Mouse (Mus musculus) liver, embryonic 11.5 days (tissue): ENCODE measurements around the gene Olfr275. TPM values are rescaled to one million over a fixed set of nuclear protein-coding genes. Genes with fewer than 3 reads are reported as not detected.
"Not testable (repeated sequence)": the region's sequence is repeated elsewhere in the genome, so short reads cannot be mapped to it uniquely, and the experiment has no call there.

Experiments used
- ATAC-seq: fragments of 200-750 bp; cut with Nextera tagmentation; replicated peaks from 2 replicates; pipeline ENCODE4 v1.8.0; 2017; ENCODE audit warnings: moderate number of reproducible peaks, mild to moderate bottlenecking, moderate TSS enrichment, moderate library complexity; ENCODE audit not compliant: low FRiP score
- DNase-seq: peaks from one replicate; pipeline ENCODE4 v3.0.0-alpha.2; 2017; ENCODE audit warnings: low spot score
- H3K27ac ChIP-seq: fragments of 300-500 bp; sonication (generic); 2 replicates; pipeline ENCODE4 v1.5.1; 2014; ENCODE audit warnings: mild to moderate bottlenecking, low read depth, low read length, control low read depth
- H3K27me3 ChIP-seq: fragments of 300-500 bp; sonication (generic); replicated peaks from 2 replicates; pipeline ENCODE4 v1.6.1; 2014; ENCODE audit warnings: low read length, mixed read lengths; ENCODE audit not compliant: control insufficient read depth, insufficient read depth
- H3K36me3 ChIP-seq: fragments of 300-500 bp; sonication (generic); 2 replicates; pipeline ENCODE4 v1.6.1; 2014; ENCODE audit warnings: mild to moderate bottlenecking, low read length, moderate library complexity, mixed read lengths; ENCODE audit not compliant: control insufficient read depth, insufficient read depth
- H3K4me1 ChIP-seq: fragments of 300-500 bp; sonication (generic); replicated peaks from 2 replicates; pipeline ENCODE4 v1.6.1; 2014; ENCODE audit warnings: low read length, mixed read lengths; ENCODE audit not compliant: control insufficient read depth, insufficient read depth
- H3K4me2 ChIP-seq: fragments of 300-500 bp; sonication (generic); 2 replicates; pipeline ENCODE4 v1.6.1; 2014; ENCODE audit warnings: mild to moderate bottlenecking, control low read depth, moderate library complexity
- H3K4me3 ChIP-seq: fragments of 300-500 bp; sonication (generic); 2 replicates; pipeline ENCODE4 v1.5.1; 2014; ENCODE audit warnings: low read depth, low read length, control low read depth
- H3K9ac ChIP-seq: fragments of 300-500 bp; sonication (generic); 2 replicates; pipeline ENCODE4 v1.6.1; 2014; ENCODE audit warnings: low read depth, low read length, control low read depth
- H3K9me3 ChIP-seq: fragments of 300-500 bp; sonication (generic); 2 replicates; pipeline ENCODE4 v1.6.1; 2016; ENCODE audit warnings: low read length, inconsistent platforms, mixed read lengths; ENCODE audit not compliant: control insufficient read depth
- WGBS: fragments of 180-500 bp; shearing (Covaris S2); extraction: QIAGEN DNeasy Blood & Tissue Kit; methylation state at CpG from one replicate; pipeline ENCODE4 v1.1.7; 2014; 5-methylcytosine and 5-hydroxymethylcytosine counted together
- polyA plus RNA-seq: library from polyadenylated mRNA; unstranded; fragments of >200 nt; fragmentation: Nextera tagmentation; extraction: Ambion mirVana; gene quantifications from 2 replicates; pipeline ENCODE4 v1.2.1, GENCODE M21; 2014

Olfr275 gene
- polyA plus RNA-seq, result not detected in 2 replicates

DNA sequence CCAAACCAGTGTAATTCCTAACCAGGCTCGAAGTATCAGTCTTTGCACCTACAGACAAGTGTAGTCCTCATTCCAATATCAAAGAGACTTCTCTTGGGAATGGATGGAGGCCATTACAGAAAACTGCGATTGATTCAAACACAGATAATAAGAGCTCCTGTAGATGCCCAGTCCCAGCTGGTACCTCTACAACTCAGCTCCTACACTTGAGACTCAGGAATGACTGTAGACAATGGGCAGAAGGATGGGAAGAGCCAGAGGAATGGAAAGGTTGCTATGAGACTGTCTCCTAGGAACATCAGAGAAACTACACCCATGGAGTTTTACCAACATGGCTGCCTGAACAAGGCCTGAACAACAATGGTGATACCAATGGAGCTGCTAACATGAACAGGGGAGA lies at the start of gene Olfr275:
Gene Olfr275, plus strand, starts transcription at position 301 of the 400 bp plus-strand sequence.
- no peaks in the 10 kb centered on the region for H3K4me1 ChIP-seq
- H3K4me3 ChIP-seq, result no peak within 1 kb of the TSS
- no peak within 1 kb of the TSS for H3K4me2 ChIP-seq
- no peak within 1 kb of the TSS for H3K27ac ChIP-seq
- ATAC-seq, result no peak
- H3K27me3 ChIP-seq, result no peaks in the 10 kb centered on the region
- DNase-seq, result no peak
- 76% methylated on average over 2 of the region's 2 CpGs for WGBS
- H3K9me3 ChIP-seq, result no peaks in the 10 kb centered on the region
- H3K36me3 ChIP-seq, result no peaks in the 10 kb centered on the region
- H3K9ac ChIP-seq, result no peak within 1 kb of the TSS

GRCm38 (mm10) chr4:52765612-52766011 lies 48.8 kb upstream of the Olfr275 start:
- 83% methylated on average over 6 of the region's 6 CpGs for WGBS
- Histone ChIP-seq H3K4me1 (no peaks in the 10 kb centered on the region), H3K4me3 (no peak overlapping the region), H3K36me3 (no peaks in the 10 kb centered on the region), H3K27me3 (no peaks in the 10 kb centered on the region), H3K9me3 (no peaks in the 10 kb centered on the region), H3K9ac (no peak overlapping the region), H3K4me2 (no peak overlapping the region), H3K27ac (no peak overlapping the region)
- ATAC-seq, result no peak
- no peak for DNase-seq

GRCm38 (mm10) chr4:52772186-52772585 lies 42.2 kb upstream of the Olfr275 start:
- no peaks in the 10 kb centered on the region for H3K27me3 ChIP-seq
- H3K9ac ChIP-seq, result no peak overlapping the region
- WGBS, result 76% methylated on average over 5 of the region's 5 CpGs
- H3K9me3 ChIP-seq, result no peaks in the 10 kb centered on the region
- no peaks in the 10 kb centered on the region for H3K36me3 ChIP-seq
- DNase-seq, result no peak
- H3K27ac ChIP-seq, result no peak overlapping the region
- no peaks in the 10 kb centered on the region for H3K4me1 ChIP-seq
- no peak overlapping the region for H3K4me2 ChIP-seq
- no peak overlapping the region for H3K4me3 ChIP-seq
- ATAC-seq, result no peak

DNA sequence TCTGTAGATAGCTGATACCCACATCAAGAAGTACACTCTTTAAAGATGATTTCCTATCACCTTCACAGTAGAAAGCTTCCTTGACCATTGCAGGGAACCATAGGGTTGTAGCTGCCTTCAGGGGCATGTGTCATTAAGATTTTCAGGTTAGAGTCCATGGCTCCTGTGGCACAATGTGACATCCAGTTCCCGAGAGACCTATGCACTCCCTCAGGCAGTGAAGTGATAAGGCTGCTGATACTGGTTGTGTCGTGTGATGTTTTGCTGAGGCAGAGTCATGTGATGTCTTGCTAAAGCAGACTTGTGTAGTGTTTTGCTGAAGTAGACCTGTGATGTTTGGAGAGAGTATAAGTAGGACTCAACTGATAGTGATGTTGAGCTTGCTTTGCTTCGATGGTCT lies 14.4 kb upstream of the Olfr275 start:
- H3K9ac ChIP-seq, result no peak overlapping the region
- no peaks in the 10 kb centered on the region for H3K4me1 ChIP-seq
- no peak overlapping the region for H3K4me2 ChIP-seq
- no peak overlapping the region for H3K4me3 ChIP-seq
- no peak for DNase-seq
- no peaks in the 10 kb centered on the region for H3K9me3 ChIP-seq
- WGBS, result 67% methylated on average over 3 of the region's 3 CpGs
- no peak overlapping the region for H3K27ac ChIP-seq
- H3K27me3 ChIP-seq, result no peaks in the 10 kb centered on the region
- no peak for ATAC-seq
- no peaks in the 10 kb centered on the region for H3K36me3 ChIP-seq

GRCm38 (mm10) chr4:52811871-52812270 lies 2.5 kb upstream of the Olfr275 start:
- no peaks in the 10 kb centered on the region for H3K27me3 ChIP-seq
- no peaks in the 10 kb centered on the region for H3K9me3 ChIP-seq
- ATAC-seq (no peak), DNase-seq (no peak)
- WGBS, result 37% methylated on average over 2 of the region's 2 CpGs
- no peak overlapping the region for H3K4me3 ChIP-seq
- no peak overlapping the region for H3K4me2 ChIP-seq
- no peaks in the 10 kb centered on the region for H3K4me1 ChIP-seq
- H3K36me3 ChIP-seq, result no peaks in the 10 kb centered on the region
- no peak overlapping the region for H3K27ac ChIP-seq
- H3K9ac ChIP-seq, result no peak overlapping the region

GRCm38 (mm10) chr4:52821375-52821774 lies 7.0 kb downstream of the Olfr275 start:
- Histone ChIP-seq H3K27me3 (no peaks in the 10 kb centered on the region), H3K4me3 (no peak overlapping the region), H3K4me1 (no peaks in the 10 kb centered on the region), H3K4me2 (no peak overlapping the region), H3K27ac (no peak overlapping the region), H3K9ac (no peak overlapping the region), H3K9me3 (no peaks in the 10 kb centered on the region), H3K36me3 (no peaks in the 10 kb centered on the region)
- 92% methylated on average over 11 of the region's 11 CpGs for WGBS
- DNase-seq (no peak), ATAC-seq (no peak)

GRCm38 (mm10) chr4:52845411-52845810 lies 31.0 kb downstream of the Olfr275 start:
- not testable (repeated sequence) for ATAC-seq, H3K4me1 ChIP-seq, H3K27me3 ChIP-seq, DNase-seq, H3K4me3 ChIP-seq, H3K4me2 ChIP-seq, H3K36me3 ChIP-seq, H3K9ac ChIP-seq, H3K27ac ChIP-seq, H3K9me3 ChIP-seq
- WGBS, result 32% methylated on average over 1 of the region's 1 CpGs

DNA sequence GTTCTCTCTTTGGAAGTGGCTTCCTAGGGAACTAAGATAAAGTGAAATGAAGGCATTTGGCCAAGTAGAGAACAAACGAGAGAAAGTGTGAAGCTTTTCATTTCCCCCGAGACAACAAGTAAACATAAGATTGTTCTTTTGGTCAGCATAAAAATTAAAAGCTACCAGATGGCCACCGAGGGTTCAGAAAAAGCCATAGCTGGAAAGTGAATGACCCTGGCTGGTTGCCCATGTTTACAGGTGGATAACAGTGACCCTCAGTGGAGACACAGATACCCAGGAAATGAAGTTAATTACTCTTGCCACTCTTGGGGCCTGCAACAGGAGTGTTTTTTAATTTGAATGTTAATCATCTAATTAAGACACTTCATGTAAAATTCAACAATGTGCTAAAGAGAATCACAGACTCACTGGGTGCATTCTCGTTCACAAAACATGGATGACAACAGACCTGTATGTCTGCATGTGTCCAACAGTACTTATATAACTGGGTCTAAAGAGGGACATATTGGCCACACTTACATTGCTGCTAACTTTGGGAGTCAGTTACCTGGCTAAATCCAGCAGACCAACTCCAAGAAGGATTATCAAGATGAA lies 34.7 kb downstream of the Olfr275 start:
- H3K27me3 ChIP-seq, result no peaks in the 10 kb centered on the region
- DNase-seq (no peak), ATAC-seq (no peak)
- H3K9ac ChIP-seq, result no peak overlapping the region
- no peaks in the 10 kb centered on the region for H3K36me3 ChIP-seq
- H3K4me2 ChIP-seq, result no peak overlapping the region
- H3K27ac ChIP-seq, result no peak overlapping the region
- H3K4me3 ChIP-seq, result no peak overlapping the region
- no peaks in the 10 kb centered on the region for H3K4me1 ChIP-seq
- 56% methylated on average over 4 of the region's 4 CpGs for WGBS
- no peaks in the 10 kb centered on the region for H3K9me3 ChIP-seq

GRCm38 (mm10) chr4:52849672-52850071 lies 35.3 kb downstream of the Olfr275 start:
- ATAC-seq, result no peak
- Histone ChIP-seq H3K27ac (no peak overlapping the region), H3K36me3 (no peaks in the 10 kb centered on the region), H3K4me3 (no peak overlapping the region), H3K9ac (no peak overlapping the region), H3K4me2 (no peak overlapping the region), H3K27me3 (no peaks in the 10 kb centered on the region), H3K9me3 (no peaks in the 10 kb centered on the region), H3K4me1 (no peaks in the 10 kb centered on the region)
- WGBS, result 86% methylated on average over 5 of the region's 5 CpGs
- DNase-seq, result no peak
